ENCODE assay signal across 12 mouse cellular contexts in genomic region chr11:52395343-52395742, GRCm38 (mm10). TPM values are rescaled to one million over a fixed set of nuclear protein-coding genes. Genes with fewer than 3 reads are reported as not detected.
DNase-seq lines count a peak whose midpoint lies in the region; ATAC-seq and TF ChIP-seq lines count a peak whose summit lies in the region.
"Had no signal": no experiment of that assay in that cellular context is flagged by ENCODE, and none has a peak within 500 bp of the region (broad histone marks: within the 10 kb centered on the region; RNA-seq: fewer than 3 reads in every experiment).

No protein-coding gene starts in this region.

- no peaks in the 10 kb centered on the region for H3K4me1 ChIP-seq in hindbrain, embryonic 11.5 days (replicated peaks; ENCODE audit: control insufficient read depth, insufficient read depth, low read length)
- H3K4me1 ChIP-seq in hindbrain, embryonic 13.5 days (replicated peaks): peaks cover 29% of the 10 kb centered on the region
- H3K4me1 ChIP-seq in CH12.LX (ENCODE audit: control insufficient read depth in 1 of 2, insufficient read depth in 2 of 2): peaks cover 6 to 28% of the 10 kb centered on the region in 2 experiments; a peak in 3 of 4 replicates
- H3K4me1 ChIP-seq in liver, embryonic 13.5 days (replicated peaks): peaks cover 43% of the 10 kb centered on the region
- H3K4me1 ChIP-seq: limb, embryonic 12.5 days had no signal

- no peak overlapping the region for H3K9ac ChIP-seq in hindbrain, embryonic 11.5 days (ENCODE audit: low read depth, low read length)
- H3K9ac ChIP-seq in hindbrain, embryonic 13.5 days: no peak overlapping the region; the same call in 1 of the 2 replicates
- no peak overlapping the region for H3K9ac ChIP-seq in CH12.LX (ENCODE audit: insufficient read depth, low read depth)
- H3K9ac ChIP-seq in liver, embryonic 13.5 days: no peak overlapping the region
- H3K9ac ChIP-seq: limb, embryonic 12.5 days had no signal

- peak in 1 of 2 experiments; percentile 52; a peak in 2 of 4 replicates for TF ChIP-seq CTCF in CH12.LX (conservative IDR thresholded peaks at IDR 0.05 in 1 of 2, IDR thresholded peaks at IDR 0.05 in 1 of 2; ENCODE audit: low read depth in 2 of 2, low read length in 2 of 2)

- no peak overlapping the region for H3K27ac ChIP-seq in hindbrain, embryonic 11.5 days (ENCODE audit: low read depth, low read length)
- H3K27ac ChIP-seq in hindbrain, embryonic 13.5 days: no peak overlapping the region
- H3K27ac ChIP-seq in CH12.LX (ENCODE audit: insufficient read depth, low read depth): no peak overlapping the region
- H3K27ac ChIP-seq in liver, embryonic 13.5 days: 0 out of 2 replicates have a peak overlapping the region, but pooled peaks have one; percentile 23
- H3K27ac ChIP-seq: limb, embryonic 12.5 days had no signal

- H3K9me3 ChIP-seq in hindbrain, embryonic 11.5 days (ENCODE audit: control insufficient read depth, low read length): no peaks in the 10 kb centered on the region
- no peaks in the 10 kb centered on the region for H3K9me3 ChIP-seq in hindbrain, embryonic 13.5 days
- H3K9me3 ChIP-seq in CH12.LX (replicated peaks; ENCODE audit: low read length): peaks cover 2% of the 10 kb centered on the region
- no peaks in the 10 kb centered on the region for H3K9me3 ChIP-seq in liver, embryonic 13.5 days (replicated peaks)
- H3K9me3 ChIP-seq: limb, embryonic 12.5 days had no signal

- dilution Hi-C loops in CH12.LX (cut with MboI; ENCODE audit: extremely low pct_ligation_motif_present, extremely low pct_unique_long_range_greater_than_20kb, low sequenced_read_pairs): no loop called here

- no peaks in the 10 kb centered on the region for H3K36me3 ChIP-seq in hindbrain, embryonic 11.5 days (ENCODE audit: control insufficient read depth, insufficient read depth, low read length)
- H3K36me3 ChIP-seq in hindbrain, embryonic 13.5 days: peaks cover 3% of the 10 kb centered on the region; the same call in 1 of the 2 replicates
- peaks cover 2 to 32% of the 10 kb centered on the region in 2 experiments for H3K36me3 ChIP-seq in CH12.LX (replicated peaks in 1 of 2; ENCODE audit: control insufficient read depth in 1 of 2, insufficient read depth in 1 of 2, low read length in 1 of 2)
- H3K36me3 ChIP-seq in liver, embryonic 13.5 days: peaks cover 13% of the 10 kb centered on the region

- in situ Hi-C loops in CH12.LX (cut with MboI; ENCODE audit: low pct_ligation_motif_present, low pct_unique_long_range_greater_than_20kb, low sequenced_read_pairs): no loop called here

- TF ChIP-seq POLR2A in CH12.LX (IDR thresholded peaks at IDR 0.05; ENCODE audit: low read depth, low read length): no peak

- peak overlapping the region; percentile 98; the same call in 1 of the 2 replicates for H3K4me3 ChIP-seq in hindbrain, embryonic 11.5 days (ENCODE audit: low read depth, low read length)
- H3K4me3 ChIP-seq in hindbrain, embryonic 13.5 days: no peak overlapping the region
- H3K4me3 ChIP-seq in CH12.LX (replicated peaks in 1 of 3; ENCODE audit: low read depth in 2 of 3, low read length in 2 of 3, poor library complexity in 1 of 3): no peak overlapping the region
- peak overlapping the region; percentile 75 for H3K4me3 ChIP-seq in liver, embryonic 13.5 days (replicated peaks)

- 28% methylated on average over 4 of the region's 4 CpGs for WGBS in hindbrain, embryonic 11.5 days
- WGBS in hindbrain, embryonic 13.5 days: 37% methylated on average over 4 of the region's 4 CpGs
- 20% methylated on average over 4 of the region's 4 CpGs for WGBS in liver, embryonic 13.5 days (ENCODE audit: insufficient replicate concordance)

- peaks cover 37% of the 10 kb centered on the region for H3K79me2 ChIP-seq in CH12.LX (replicated peaks; ENCODE audit: control insufficient read depth, extremely low read depth, insufficient read depth, poor library complexity, severe bottlenecking)

- H3K27me3 ChIP-seq in hindbrain, embryonic 11.5 days (ENCODE audit: control insufficient read depth, insufficient read depth, low read length): no peaks in the 10 kb centered on the region
- H3K27me3 ChIP-seq in hindbrain, embryonic 13.5 days: no peaks in the 10 kb centered on the region
- no peaks in the 10 kb centered on the region for H3K27me3 ChIP-seq in CH12.LX (replicated peaks)
- H3K27me3 ChIP-seq in liver, embryonic 13.5 days: no peaks in the 10 kb centered on the region
- H3K27me3 ChIP-seq: limb, embryonic 12.5 days had no signal

- TF ChIP-seq RAD21 in CH12.LX (IDR thresholded peaks at IDR 0.05; ENCODE audit: low read depth, low read length): no peak; the same call in 1 of the 2 replicates

- DNase-seq in hindbrain, embryonic 11.5 days (ENCODE audit: low spot score): no peak
- DNase-seq in CH12.LX (ENCODE audit: extremely low read depth) (peak; percentile 45), R1 (ENCODE audit: low read depth, low spot score) (peak; percentile 77)
- no peak for DNase-seq in liver, embryonic 13.5 days
- DNase-seq in spleen, postnatal 36 days (ENCODE audit: low spot score in 2 of 2): no peak
- DNase-seq in layer of hippocampus, postnatal 14 days (ENCODE audit: low spot score in 2 of 2): no peak
- no peak for DNase-seq in lung, adult 18-20 months
- DNase-seq: adrenal gland, adult 2 months; kidney, adult 8-10 months; thymus, postnatal 4 days had no signal

- ATAC-seq in hindbrain, embryonic 11.5 days (ENCODE audit: low FRiP score): no peak
- ATAC-seq in hindbrain, embryonic 13.5 days (ENCODE audit: low FRiP score): no peak
- no peak for ATAC-seq in liver, embryonic 13.5 days (ENCODE audit: low read depth)

- TF ChIP-seq EP300 in CH12.LX (IDR thresholded peaks at IDR 0.05; ENCODE audit: low read length): no peak

- H3K4me2 ChIP-seq in hindbrain, embryonic 11.5 days (replicated peaks; ENCODE audit: low read depth, low read length): no peak overlapping the region
- H3K4me2 ChIP-seq in hindbrain, embryonic 13.5 days: no peak overlapping the region
- H3K4me2 ChIP-seq in CH12.LX (ENCODE audit: insufficient read depth, low read depth, poor library complexity, severe bottlenecking): peak overlapping the region; percentile 92
- H3K4me2 ChIP-seq in liver, embryonic 13.5 days: peak overlapping the region; percentile 77

TF ChIP-seq in CH12.LX, 34 proteins besides CTCF, POLR2A, EP300 and RAD21:
- TF ChIP-seq NELFE (IDR thresholded peaks at IDR 0.05; ENCODE audit: low read depth, low read length) (no peak), TCF12 (IDR thresholded peaks at IDR 0.05; ENCODE audit: low read depth, low read length) (no peak), MEF2A (IDR thresholded peaks at IDR 0.05; ENCODE audit: borderline replicate concordance, low read depth, low read length) (no peak), ZKSCAN1 (IDR thresholded peaks at IDR 0.05; ENCODE audit: borderline replicate concordance, low read depth, low read length) (no peak), ZMIZ1 (IDR thresholded peaks at IDR 0.05; ENCODE audit: low read depth, low read length) (no peak), RCOR1 (conservative IDR thresholded peaks at IDR 0.05; ENCODE audit: low read depth, low read length) (no peak), HCFC1 (IDR thresholded peaks at IDR 0.05; ENCODE audit: low read depth, low read length) (no peak), E2F4 (IDR thresholded peaks at IDR 0.05; ENCODE audit: insufficient replicate concordance, low read depth, low read length) (no peak), BHLHE40 (IDR thresholded peaks at IDR 0.05; ENCODE audit: low read depth, low read length) (no peak)
TF ChIP-seq in CH12.LX: peak in this region for 0.

RNA-seq across cellular contexts. Expression of gene 9530068E07Rik, which starts 0.9 kb away (rescaled TPM):
- polyA plus RNA-seq in hindbrain, embryonic 11.5 days (2014; fragmentation: Nextera tagmentation; extraction: Ambion mirVana): 171 and 175 TPM in 2 replicates
- polyA plus RNA-seq in hindbrain, embryonic 13.5 days (2015; fragmentation: Nextera tagmentation; extraction: Ambion mirVana): 129 TPM in 2 replicates
- total RNA-seq in CH12.LX (2012; rRNA removed): 98.3 and 102 TPM in 2 replicates
- 153 and 157 TPM in 2 replicates for total RNA-seq in CH12.LX (2014; rRNA removed)
- 117 and 128 TPM in 2 replicates for polyA plus RNA-seq in CH12.LX (2012; ENCODE audit: insufficient read length, low read depth)
- 53.6 and 69.1 TPM in 2 replicates for polyA plus RNA-seq in liver, embryonic 13.5 days (2015; fragmentation: Nextera tagmentation; extraction: Ambion mirVana)
- total RNA-seq in layer of hippocampus, postnatal 14 days (2021): 10 to 100 TPM; 82.2 to 82.4 TPM

RNA-seq across cellular contexts. Expression of gene Vdac1, which starts 34.7 kb away (rescaled TPM):
- 205 and 221 TPM in 2 replicates for polyA plus RNA-seq in hindbrain, embryonic 11.5 days (2014; fragmentation: Nextera tagmentation; extraction: Ambion mirVana)
- polyA plus RNA-seq in hindbrain, embryonic 13.5 days (2015; fragmentation: Nextera tagmentation; extraction: Ambion mirVana): 280 and 294 TPM in 2 replicates
- total RNA-seq in CH12.LX (2012; rRNA removed) (204 TPM in 2 replicates), CH12.LX (2014; rRNA removed) (266 and 289 TPM in 2 replicates)
- polyA plus RNA-seq in CH12.LX (2012; ENCODE audit: insufficient read length, low read depth): 315 and 330 TPM in 2 replicates
- polyA plus RNA-seq in liver, embryonic 13.5 days (2015; fragmentation: Nextera tagmentation; extraction: Ambion mirVana): 153 and 175 TPM in 2 replicates
- total RNA-seq in layer of hippocampus, postnatal 14 days (2021): 100 to 1,000 TPM; 564 to 569 TPM

Comparison
In these comparisons a context has a peak if more than half of its experiments do, and no peak if none do; other contexts are left out.
1. H3K4me3 ChIP-seq: peak in hindbrain, embryonic 11.5 days (single experiment) and liver, embryonic 13.5 days (single experiment); none in hindbrain, embryonic 13.5 days (single experiment) and CH12.LX (0 of 3).
2. DNase-seq: peak in CH12.LX (single experiment) and R1 (single experiment); none in hindbrain, embryonic 11.5 days (single experiment), liver, embryonic 13.5 days (single experiment), spleen, postnatal 36 days (0 of 2), layer of hippocampus, postnatal 14 days (0 of 2) and lung, adult 18-20 months (0 of 2).
3. H3K4me2 ChIP-seq: peak in CH12.LX (single experiment) and liver, embryonic 13.5 days (single experiment); none in hindbrain, embryonic 11.5 days (single experiment) and hindbrain, embryonic 13.5 days (single experiment).